Mouse (Mus musculus) heart, embryonic 13.5 days (tissue): ENCODE results near the gene Cavin3. TPM values are rescaled to one million over a fixed set of nuclear protein-coding genes. Genes with fewer than 3 reads are reported as not detected.
A peak's percentile ranks its signal among the peaks of the same experiment; 100 is the strongest.

Experiments used
- ATAC-seq: fragments of 200-750 bp; cut with Nextera tagmentation; 2 replicates; pipeline ENCODE4 v1.8.0; 2017; ENCODE audit warnings: moderate TSS enrichment; ENCODE audit not compliant: insufficient number of reproducible peaks, low FRiP score, low TSS enrichment; ENCODE audit errors: extremely low read depth
- H3K27ac ChIP-seq: fragments of 300-500 bp; sonication (generic); replicated peaks from 2 replicates; pipeline ENCODE4 v1.5.1; 2015; ENCODE audit warnings: moderate library complexity, mild to moderate bottlenecking, inconsistent platforms
- H3K27me3 ChIP-seq: fragments of 300-500 bp; sonication (generic); replicated peaks from 2 replicates; pipeline ENCODE4 v1.6.1; 2015; ENCODE audit warnings: mild to moderate bottlenecking, inconsistent platforms
- H3K36me3 ChIP-seq: fragments of 300-500 bp; sonication (generic); 2 replicates; pipeline ENCODE4 v1.6.1; 2015; ENCODE audit warnings: mild to moderate bottlenecking, inconsistent platforms
- H3K4me1 ChIP-seq: fragments of 300-500 bp; sonication (generic); 2 replicates; pipeline ENCODE4 v1.6.1; 2015; ENCODE audit warnings: inconsistent platforms
- H3K4me2 ChIP-seq: fragments of 300-500 bp; sonication (generic); 2 replicates; pipeline ENCODE4 v1.6.1; 2015; ENCODE audit warnings: inconsistent platforms, mild to moderate bottlenecking, moderate library complexity
- H3K4me3 ChIP-seq: fragments of 300-500 bp; sonication (generic); 2 replicates; pipeline ENCODE4 v1.5.1; 2015; ENCODE audit warnings: moderate library complexity, mild to moderate bottlenecking, inconsistent platforms
- H3K9ac ChIP-seq: fragments of 300-500 bp; sonication (generic); 2 replicates; pipeline ENCODE4 v1.6.1; 2015; ENCODE audit warnings: inconsistent platforms, mild to moderate bottlenecking, moderate library complexity
- H3K9me3 ChIP-seq: fragments of 300-500 bp; sonication (generic); 2 replicates; pipeline ENCODE4 v1.6.1; 2016; ENCODE audit warnings: inconsistent platforms
- WGBS: fragments of 180-500 bp; shearing (Covaris S2); methylation state at CpG from one replicate; pipeline ENCODE4 v1.1.7; 2015; ENCODE audit warnings: mixed read lengths; 5-methylcytosine and 5-hydroxymethylcytosine counted together
- polyA plus RNA-seq: library from polyadenylated mRNA; unstranded; fragments of >200 nt; fragmentation: Nextera tagmentation; extraction: Ambion mirVana; gene quantifications from 2 replicates; pipeline ENCODE4 v1.2.1, GENCODE M21; 2015

Cavin3 gene
- 74.7 and 80.5 TPM in 2 replicates for polyA plus RNA-seq

- Histone ChIP-seq H3K36me3 (0 out of 2 replicates have a peak, but pooled peaks cover 4% of the 10 kb centered on the region), H3K9ac (peak within 1 kb of the TSS; percentile 92), H3K27me3 (no peaks in the 10 kb centered on the region), H3K4me3 (peak within 1 kb of the TSS; percentile 63), H3K4me2 (peak within 1 kb of the TSS; percentile 88), H3K4me1 (peaks cover 41% of the 10 kb centered on the region), H3K9me3 (no peaks in the 10 kb centered on the region), H3K27ac (peak within 1 kb of the TSS; percentile 86)
- 3% methylated on average over 63 of the region's 63 CpGs for WGBS
- peak; percentile 56 for ATAC-seq
These were observed at the start of gene Cavin3 for GRCm38 (mm10) chr7:105481505-105482411. TSS of gene Cavin3 (minus strand) at chr7:105482300.

- no peak for ATAC-seq
- Histone ChIP-seq H3K9me3 (no peaks in the 10 kb centered on the region), H3K4me3 (no peak overlapping the region), H3K27ac (no peak overlapping the region), H3K27me3 (no peaks in the 10 kb centered on the region), H3K36me3 (no peaks in the 10 kb centered on the region), H3K4me2 (no peak overlapping the region), H3K9ac (no peak overlapping the region), H3K4me1 (peaks cover 3% of the 10 kb centered on the region; the same call in 1 of the 2 replicates)
- 67% methylated on average over 4 of the region's 4 CpGs for WGBS
These were observed 46.0 kb upstream of the Cavin3 start for GRCm38 (mm10) chr7:105528094-105528493.

DNA sequence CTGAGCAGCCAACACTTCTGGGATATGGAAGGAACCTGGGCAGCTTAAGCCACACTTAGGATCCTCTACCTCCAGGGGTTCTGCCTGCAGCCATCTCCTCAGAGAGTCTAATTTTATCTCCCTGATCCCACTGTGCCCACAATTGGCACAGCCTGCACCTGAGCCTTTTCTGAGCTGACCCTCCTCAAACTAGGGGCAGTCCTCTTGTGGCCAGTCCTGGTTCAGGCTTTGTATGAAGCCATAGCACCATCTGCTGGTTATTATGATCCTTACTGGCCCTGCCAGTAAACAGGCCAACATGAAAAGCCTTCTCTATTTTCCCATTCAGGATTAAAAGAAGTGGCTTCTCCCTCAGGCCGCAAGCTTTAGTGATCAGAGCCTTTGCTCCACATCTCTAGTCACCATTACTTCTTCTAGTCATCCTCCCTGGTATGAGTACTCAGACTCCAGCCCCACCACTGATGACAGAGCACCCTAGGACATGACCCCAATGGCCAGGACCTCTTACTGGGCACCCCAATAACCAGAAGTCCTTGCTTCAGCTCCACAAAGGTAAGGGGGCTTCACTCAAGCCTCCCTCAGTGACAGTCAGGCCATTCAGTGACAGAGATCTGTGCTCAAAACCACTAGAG, 45.3 kb upstream of the Cavin3 start:
- WGBS: 48% methylated on average over 1 of the region's 1 CpGs
- Histone ChIP-seq H3K4me3 (no peak overlapping the region), H3K27ac (no peak overlapping the region), H3K9ac (no peak overlapping the region), H3K9me3 (no peaks in the 10 kb centered on the region), H3K4me2 (no peak overlapping the region), H3K27me3 (no peaks in the 10 kb centered on the region), H3K4me1 (peaks cover 3% of the 10 kb centered on the region; the same call in 1 of the 2 replicates), H3K36me3 (no peaks in the 10 kb centered on the region)
- ATAC-seq: no peak; the same call in 1 of the 2 replicates

DNA sequence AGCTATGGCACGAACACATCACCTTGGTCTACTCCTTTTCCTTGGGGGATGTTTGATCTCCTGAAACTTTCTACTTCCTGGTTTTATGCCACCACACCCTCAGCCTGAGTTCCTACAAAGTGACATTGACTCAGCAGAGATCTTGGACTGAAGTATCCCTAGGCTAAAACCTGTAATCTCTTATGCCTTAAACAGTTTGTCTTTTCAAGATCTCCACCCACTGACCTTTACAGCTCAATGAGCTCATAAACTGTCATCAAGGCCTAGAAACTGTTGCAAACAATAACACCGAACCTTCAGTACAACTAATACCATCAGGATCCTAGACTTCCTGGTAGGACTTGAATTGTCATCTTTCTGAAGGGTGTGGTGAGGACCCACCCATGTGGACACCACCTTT, 42.1 kb upstream of the Cavin3 start:
- peaks cover 11% of the 10 kb centered on the region for H3K4me1 ChIP-seq
- H3K27ac ChIP-seq: no peak overlapping the region
- 81% methylated on average over 2 of the region's 2 CpGs for WGBS
- no peak overlapping the region for H3K9ac ChIP-seq
- no peaks in the 10 kb centered on the region for H3K36me3 ChIP-seq
- H3K9me3 ChIP-seq: no peaks in the 10 kb centered on the region
- H3K4me2 ChIP-seq: no peak overlapping the region
- no peak overlapping the region for H3K4me3 ChIP-seq
- no peaks in the 10 kb centered on the region for H3K27me3 ChIP-seq
- ATAC-seq: no peak

- no peak for ATAC-seq
- WGBS: 25% methylated on average over 6 of the region's 6 CpGs
- Histone ChIP-seq H3K27me3 (no peaks in the 10 kb centered on the region), H3K9me3 (no peaks in the 10 kb centered on the region), H3K4me3 (no peak overlapping the region), H3K4me1 (peaks cover 7% of the 10 kb centered on the region), H3K36me3 (no peaks in the 10 kb centered on the region), H3K27ac (no peak overlapping the region), H3K9ac (0 out of 2 replicates have a peak overlapping the region, but pooled peaks have one; percentile 14), H3K4me2 (no peak overlapping the region)
These were observed 38.1 kb upstream of the Cavin3 start for GRCm38 (mm10) chr7:105520201-105520600.

DNA sequence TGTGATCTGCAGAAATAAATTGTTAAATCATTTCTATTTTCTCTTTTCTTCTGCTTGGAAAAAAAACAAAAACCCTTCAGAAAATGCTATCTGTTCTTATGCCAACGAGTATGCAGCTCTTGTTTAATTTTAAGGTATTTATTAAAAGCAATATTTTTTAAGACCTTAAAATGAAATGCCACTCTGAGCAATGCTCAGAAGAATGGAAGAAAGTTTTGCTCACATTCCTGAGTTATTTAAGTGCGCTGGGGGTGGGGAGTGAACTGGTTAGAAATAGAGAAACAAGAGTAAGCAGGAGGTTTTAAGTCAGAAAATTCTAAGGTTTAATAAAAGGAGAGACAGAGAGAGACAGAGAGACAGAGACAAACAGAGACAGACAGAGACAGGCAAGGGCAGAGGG, 37.7 kb upstream of the Cavin3 start:
- H3K4me3 ChIP-seq: no peak overlapping the region
- H3K4me1 ChIP-seq: peaks cover 7% of the 10 kb centered on the region
- no peaks in the 10 kb centered on the region for H3K36me3 ChIP-seq
- H3K4me2 ChIP-seq: no peak overlapping the region
- no peaks in the 10 kb centered on the region for H3K9me3 ChIP-seq
- no peak for ATAC-seq
- H3K9ac ChIP-seq: 0 out of 2 replicates have a peak overlapping the region, but pooled peaks have one; percentile 14
- 66% methylated on average over 2 of the region's 2 CpGs for WGBS
- no peak overlapping the region for H3K27ac ChIP-seq
- H3K27me3 ChIP-seq: no peaks in the 10 kb centered on the region

GRCm38 (mm10) chr7:105519336-105519735, 37.2 kb upstream of the Cavin3 start:
- Histone ChIP-seq H3K4me2 (no peak overlapping the region), H3K27ac (no peak overlapping the region), H3K4me1 (peaks cover 7% of the 10 kb centered on the region), H3K9ac (no peak overlapping the region), H3K36me3 (no peaks in the 10 kb centered on the region), H3K9me3 (no peaks in the 10 kb centered on the region), H3K27me3 (no peaks in the 10 kb centered on the region), H3K4me3 (no peak overlapping the region)
- 65% methylated on average over 11 of the region's 11 CpGs for WGBS
- no peak for ATAC-seq

DNA sequence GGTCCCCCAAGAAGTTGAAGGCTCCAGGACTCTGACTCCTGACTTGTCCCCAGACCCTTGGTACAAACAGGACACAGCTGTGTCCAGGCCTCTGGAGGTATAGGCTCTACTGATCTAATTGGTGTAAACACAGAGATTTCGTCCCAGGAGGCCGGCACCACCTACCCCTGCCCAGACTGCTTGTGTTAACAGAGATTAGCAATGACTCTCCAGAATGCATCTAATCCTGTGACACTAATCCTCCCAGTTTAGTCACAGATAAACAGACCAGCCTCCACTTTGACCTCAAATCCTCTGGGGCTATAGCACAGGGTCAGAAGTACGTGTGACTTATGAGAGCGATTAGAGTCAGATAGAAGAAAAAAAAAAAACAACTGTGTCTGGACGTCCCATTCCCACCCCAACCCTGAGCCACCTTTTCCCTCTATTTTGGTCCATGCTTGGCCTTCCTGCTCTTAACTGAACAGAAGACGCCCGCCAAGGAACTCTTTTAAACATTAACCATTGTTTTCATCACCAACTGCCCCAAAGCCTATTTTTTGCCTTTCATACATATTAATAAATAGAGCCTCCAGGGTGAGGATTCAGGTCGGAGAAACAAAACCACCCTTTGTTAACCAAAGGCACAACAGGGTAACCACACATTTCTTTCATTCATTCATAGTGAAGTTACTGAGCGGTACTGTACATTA, 34.7 kb upstream of the Cavin3 start:
- no peak for ATAC-seq
- no peaks in the 10 kb centered on the region for H3K27me3 ChIP-seq
- H3K4me2 ChIP-seq: no peak overlapping the region
- H3K9ac ChIP-seq: no peak overlapping the region
- H3K4me1 ChIP-seq: peaks cover 7% of the 10 kb centered on the region
- no peak overlapping the region for H3K4me3 ChIP-seq
- H3K27ac ChIP-seq: no peak overlapping the region
- 37% methylated on average over 9 of the region's 9 CpGs for WGBS
- H3K36me3 ChIP-seq: no peaks in the 10 kb centered on the region
- H3K9me3 ChIP-seq: no peaks in the 10 kb centered on the region

DNA sequence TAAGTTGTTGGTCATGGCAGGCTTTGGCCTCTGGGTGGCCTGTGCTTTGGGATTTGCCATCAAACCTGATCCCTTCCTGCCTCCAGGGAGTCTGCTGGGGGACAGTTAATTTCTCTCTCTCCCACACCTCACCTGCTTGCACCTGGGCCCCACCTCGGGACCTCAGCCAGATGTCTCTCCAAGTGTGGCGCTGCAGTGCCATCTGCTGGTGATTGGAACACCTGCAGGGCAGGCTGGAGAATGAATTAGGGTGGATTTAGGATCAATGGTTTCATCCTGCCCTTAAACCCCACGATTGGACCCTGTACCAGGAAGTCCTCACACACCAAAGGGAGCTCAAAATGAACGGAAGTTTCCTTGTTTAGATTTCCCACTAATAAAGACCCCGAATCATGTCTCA, 33.1 kb upstream of the Cavin3 start:
- 7% methylated on average over 5 of the region's 5 CpGs for WGBS
- Histone ChIP-seq H3K4me1 (peaks cover 5% of the 10 kb centered on the region), H3K9me3 (no peaks in the 10 kb centered on the region), H3K27ac (no peak overlapping the region), H3K36me3 (no peaks in the 10 kb centered on the region), H3K27me3 (no peaks in the 10 kb centered on the region), H3K9ac (no peak overlapping the region), H3K4me2 (no peak overlapping the region), H3K4me3 (no peak overlapping the region)
- ATAC-seq: no peak

DNA sequence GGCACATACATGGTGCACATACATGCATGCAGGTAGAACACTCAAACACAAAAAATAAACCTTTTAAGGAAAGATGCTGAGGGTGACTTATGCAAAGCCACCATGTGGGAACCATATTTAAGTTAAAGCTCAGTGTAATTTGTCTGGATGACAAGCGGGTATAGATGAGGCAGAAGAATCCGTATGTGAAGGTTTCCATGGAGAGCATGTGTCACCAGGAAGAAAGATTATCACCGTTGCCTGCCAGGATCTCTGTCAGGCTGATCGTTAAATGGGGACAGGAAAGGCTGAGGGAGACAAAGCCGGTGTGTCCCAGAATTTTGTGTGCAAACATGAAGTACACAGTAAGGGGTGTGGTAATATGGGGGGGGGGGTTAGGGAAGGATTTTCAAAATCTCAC, 32.5 kb upstream of the Cavin3 start:
- no peak overlapping the region for H3K9ac ChIP-seq
- ATAC-seq: no peak
- no peaks in the 10 kb centered on the region for H3K9me3 ChIP-seq
- no peaks in the 10 kb centered on the region for H3K36me3 ChIP-seq
- no peak overlapping the region for H3K4me2 ChIP-seq
- no peak overlapping the region for H3K4me3 ChIP-seq
- WGBS: 49% methylated on average over 5 of the region's 5 CpGs
- no peaks in the 10 kb centered on the region for H3K4me1 ChIP-seq
- no peak overlapping the region for H3K27ac ChIP-seq
- no peaks in the 10 kb centered on the region for H3K27me3 ChIP-seq

DNA sequence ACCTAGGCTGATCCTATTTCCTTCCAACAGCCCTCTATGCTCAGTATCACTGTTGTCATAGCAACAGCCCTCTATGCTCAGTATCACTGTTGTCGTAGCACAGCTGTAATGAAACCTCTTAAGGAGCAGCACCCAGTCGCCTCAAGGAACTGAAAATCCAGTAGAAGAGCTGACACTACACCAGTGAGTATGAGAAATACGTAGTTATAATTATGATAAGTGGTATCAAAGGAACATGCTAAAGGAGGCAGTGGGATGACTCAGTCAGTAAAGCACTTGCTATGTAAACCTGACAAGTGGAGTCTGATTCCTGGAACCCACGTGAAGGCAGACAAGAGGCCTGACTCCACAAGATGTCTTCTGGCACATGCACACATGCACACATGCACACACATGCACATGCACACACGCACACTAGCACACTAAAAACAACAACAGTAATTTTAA, 31.8 kb upstream of the Cavin3 start:
- Histone ChIP-seq H3K9me3 (no peaks in the 10 kb centered on the region), H3K4me3 (no peak overlapping the region), H3K36me3 (no peaks in the 10 kb centered on the region), H3K9ac (no peak overlapping the region), H3K4me1 (no peaks in the 10 kb centered on the region), H3K4me2 (no peak overlapping the region), H3K27ac (no peak overlapping the region), H3K27me3 (no peaks in the 10 kb centered on the region)
- 39% methylated on average over 5 of the region's 5 CpGs for WGBS
- ATAC-seq: no peak
